9 mouse cellular contexts compared by ENCODE assay signal in genomic region chr6:35256691-35257090, GRCm38 (mm10). TPM values are rescaled to one million over a fixed set of nuclear protein-coding genes. Genes with fewer than 3 reads are reported as not detected.
DNase-seq lines count a peak whose midpoint lies in the region; ATAC-seq and TF ChIP-seq lines count a peak whose summit lies in the region.
"Had no signal": no experiment of that assay in that cellular context is flagged by ENCODE, and none has a peak within 500 bp of the region (broad histone marks: within the 10 kb centered on the region; RNA-seq: fewer than 3 reads in every experiment).

No protein-coding gene starts in this region.

- peaks cover 16% of the 10 kb centered on the region for H3K36me3 ChIP-seq in hindbrain, embryonic 10.5 days
- H3K36me3 ChIP-seq in midbrain, postnatal 0 days (ENCODE audit: insufficient read depth, low read length): peaks cover 5% of the 10 kb centered on the region; the same call in 1 of the 2 replicates

- no peak overlapping the region for H3K4me2 ChIP-seq in midbrain, postnatal 0 days (ENCODE audit: low read depth, low read length, poor library complexity, severe bottlenecking)

- no peak for ATAC-seq in midbrain, postnatal 0 days (ENCODE audit: low FRiP score)

- H3K4me3 ChIP-seq in hindbrain, embryonic 10.5 days: no peak overlapping the region
- no peak overlapping the region for H3K4me3 ChIP-seq in midbrain, postnatal 0 days (ENCODE audit: low read depth, low read length)

- 92% methylated on average over 7 of the region's 7 CpGs for WGBS in hindbrain, embryonic 10.5 days
- WGBS in midbrain, postnatal 0 days: 82% methylated on average over 7 of the region's 7 CpGs

- no peak overlapping the region for H3K9ac ChIP-seq in midbrain, postnatal 0 days (replicated peaks; ENCODE audit: low read length, poor library complexity, severe bottlenecking)

- H3K27me3 ChIP-seq in hindbrain, embryonic 10.5 days (ENCODE audit: insufficient read depth, poor library complexity, severe bottlenecking): no peaks in the 10 kb centered on the region
- H3K27me3 ChIP-seq in midbrain, postnatal 0 days (ENCODE audit: insufficient read depth, low read length): no peaks in the 10 kb centered on the region

- peaks cover 33% of the 10 kb centered on the region for H3K4me1 ChIP-seq in hindbrain, embryonic 10.5 days (replicated peaks)
- no peaks in the 10 kb centered on the region for H3K4me1 ChIP-seq in midbrain, postnatal 0 days (ENCODE audit: insufficient read depth, low read length)

- intact Hi-C loops in heart, postnatal 36 days (cut with DNase I): loop anchor here (2.0 kb wide), 1 partner anchor 32 kb away; no protein-coding TSS in a partner anchor

- no peak overlapping the region for H3K27ac ChIP-seq in hindbrain, embryonic 10.5 days
- no peak overlapping the region for H3K27ac ChIP-seq in midbrain, postnatal 0 days (ENCODE audit: low read depth, low read length)

- no peaks in the 10 kb centered on the region for H3K9me3 ChIP-seq in hindbrain, embryonic 10.5 days
- H3K9me3 ChIP-seq in midbrain, postnatal 0 days (ENCODE audit: low read length): no peaks in the 10 kb centered on the region

- DNase-seq in urinary bladder, adult 18-20 months (ENCODE audit: low spot score in 2 of 2): peak; percentile 58 to 75
- no peak for DNase-seq in urinary bladder, adult 2 months (ENCODE audit: low spot score)
- DNase-seq in c-Kit-positive CD71-positive TER-119-negative erythroid progenitor cells, embryonic 14.5 days (ENCODE audit: low read depth): peak; percentile 77
- peak; percentile 67 to 78 for DNase-seq in heart, postnatal 36 days
- peak; percentile 73 for DNase-seq in lung, postnatal 36 days
- no peak for DNase-seq in hindbrain, embryonic 10.5 days (ENCODE audit: low spot score)
- DNase-seq in thymus, postnatal 25 days: no peak
- DNase-seq in midbrain, postnatal 0 days (ENCODE audit: low spot score): no peak

- TF ChIP-seq CTCF in midbrain, postnatal 0 days (IDR thresholded peaks at IDR 0.05): no peak

RNA-seq across cellular contexts. Expression of gene Slc13a4, which starts 51.2 kb away (rescaled TPM):
- 0.63 and 0.74 TPM in 2 replicates for polyA plus RNA-seq in urinary bladder, adult 2 months (2012; rRNA removed)
- total RNA-seq in heart, postnatal 36 days (2021): under 1 TPM; 0.11 to 0.17 TPM
- 0.56 and 0.72 TPM in 2 replicates for polyA plus RNA-seq in hindbrain, embryonic 10.5 days (2016; fragmentation: Nextera tagmentation; extraction: Ambion mirVana)
- 17.2 and 19.6 TPM in 2 replicates for total RNA-seq in midbrain, postnatal 0 days (2014; rRNA removed)
- polyA plus RNA-seq in midbrain, postnatal 0 days (2015; fragmentation: Nextera tagmentation; extraction: Ambion mirVana): 13.6 and 14.3 TPM in 2 replicates
- polyA plus RNA-seq: small intestine, adult 2 months had no signal

Comparison
In these comparisons a context has a peak if more than half of its experiments do, and no peak if none do; other contexts are left out.
1. DNase-seq: peak in urinary bladder, adult 18-20 months (2 of 2), c-Kit-positive CD71-positive TER-119-negative erythroid progenitor cells, embryonic 14.5 days (single experiment), heart, postnatal 36 days (2 of 2) and lung, postnatal 36 days (single experiment); none in urinary bladder, adult 2 months (single experiment), hindbrain, embryonic 10.5 days (single experiment), thymus, postnatal 25 days (single experiment) and midbrain, postnatal 0 days (single experiment).